Mouse (Mus musculus) Muller cell, postnatal 12 days (primary cell): ENCODE data around the gene Car9.

Experiments
- DNase-seq: peaks from one replicate; pipeline ENCODE4 v3.0.0-alpha.2; 2015; ENCODE audit errors: inconsistent ontology term

The Car9 gene

GRCm38 (mm10) chr4:43561997-43562768 lies 55.4 kb downstream of the Car9 start, which contains the start of the genes Creb3 and Tln1:
TSS of gene Creb3 (plus strand) at chr4:43562332.
TSS of gene Tln1 (minus strand) at chr4:43562691.
- peak; percentile 99 for DNase-seq

- no peak for DNase-seq
Observed at GRCm38 (mm10) chr4:43562769-43563600, 56.2 kb downstream of the Car9 start.
